Mouse (Mus musculus) myocyte (in vitro differentiated cells): ENCODE results near the gene Polrmt.

Experiments used
- CEBPB ChIP-seq: IDR thresholded peaks from 2 replicates; pipeline ENCODE4 v1.6.1; 2011; ENCODE audit warnings: mild to moderate bottlenecking, moderate library complexity; ENCODE audit not compliant: poor library complexity, insufficient read depth, severe bottlenecking
- E2F4 ChIP-seq: IDR thresholded peaks from one replicate; pipeline ENCODE4 v1.6.1; 2011; ENCODE audit warnings: mild to moderate bottlenecking, control low read depth, moderate library complexity; ENCODE audit not compliant: insufficient read depth
- MAX ChIP-seq: IDR thresholded peaks from one replicate; pipeline ENCODE4 v1.6.1; 2011; ENCODE audit warnings: low read depth, mild to moderate bottlenecking, control low read depth
- MYOD1 ChIP-seq, 3 experiments: IDR thresholded peaks; one replicate each; pipeline ENCODE4 v1.6.1; 2011; ENCODE audit warnings: control low read depth in 2 of 3, low read depth in 2 of 3, mild to moderate bottlenecking in 2 of 3, moderate library complexity in 1 of 3; ENCODE audit not compliant: insufficient read length in 2 of 3, control insufficient read depth in 1 of 3
- POLR2A ChIP-seq: IDR thresholded peaks from one replicate; pipeline ENCODE4 v1.6.1; 2011; ENCODE audit warnings: low read depth, mild to moderate bottlenecking, control low read depth, moderate library complexity; ENCODE audit not compliant: insufficient read length
- POLR2AphosphoS2 ChIP-seq: IDR thresholded peaks from one replicate; pipeline ENCODE4 v1.6.1; 2011; ENCODE audit warnings: low read depth, control low read depth; ENCODE audit not compliant: insufficient read length
- TCF12 ChIP-seq: IDR thresholded peaks from one replicate; pipeline ENCODE4 v1.6.1; 2011; ENCODE audit warnings: mild to moderate bottlenecking, control low read depth; ENCODE audit not compliant: poor library complexity, insufficient read depth, severe bottlenecking
- TCF3 ChIP-seq: IDR thresholded peaks from one replicate; pipeline ENCODE4 v1.6.1; 2011; ENCODE audit warnings: low read depth, control low read depth; ENCODE audit not compliant: insufficient read length

DNA sequence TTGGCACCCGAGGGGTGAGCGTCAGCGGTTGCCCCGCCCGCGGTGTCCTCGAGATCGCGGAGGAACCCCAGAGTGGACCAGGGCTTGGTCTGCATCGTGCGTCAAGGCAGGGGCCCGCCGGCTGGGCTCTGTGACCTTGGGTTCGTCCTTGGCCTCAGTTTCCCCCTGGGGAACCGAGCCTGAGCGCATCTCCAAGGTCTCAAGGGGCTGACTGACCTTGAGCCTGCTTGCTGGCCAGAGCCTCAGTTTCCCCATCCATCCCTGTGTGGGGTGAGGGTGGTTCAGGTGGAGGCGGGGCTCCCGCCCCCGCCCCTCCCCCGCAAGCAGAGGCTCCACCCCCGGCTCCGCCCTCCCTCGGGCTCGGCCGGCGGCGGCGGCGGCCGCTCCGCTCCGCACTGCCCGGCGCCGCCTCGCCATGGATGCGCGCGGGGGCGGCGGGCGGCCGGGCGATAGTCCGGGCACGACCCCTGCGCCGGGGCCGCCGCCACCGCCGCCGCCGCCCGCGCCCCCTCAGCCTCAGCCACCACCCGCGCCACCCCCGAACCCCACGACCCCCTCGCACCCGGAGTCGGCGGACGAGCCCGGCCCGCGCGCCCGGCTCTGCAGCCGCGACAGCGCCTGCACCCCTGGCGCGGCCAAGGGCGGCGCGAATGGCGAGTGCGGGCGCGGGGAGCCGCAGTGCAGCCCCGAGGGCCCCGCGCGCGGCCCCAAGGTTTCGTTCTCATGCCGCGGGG lies 30.0 kb downstream of the Polrmt start, which contains the start of gene Hcn2:
- TF ChIP-seq POLR2AphosphoS2, result no peak
- no peak for TF ChIP-seq POLR2A
- TF ChIP-seq TCF12, result no peak
- TF ChIP-seq E2F4, result no peak
- no peak for TF ChIP-seq MYOD1 (IDR thresholded peaks at IDR 0.05; ENCODE audit: control insufficient read depth in 1 of 3, insufficient read length in 2 of 3, low read depth in 2 of 3)
- no peak for TF ChIP-seq CEBPB
- TF ChIP-seq MAX, result no peak
- no peak for TF ChIP-seq TCF3
